Mouse (Mus musculus) spleen, adult 18-20 months (tissue): ENCODE measurements at regions not wholly inside any gene's neighbourhood (a gene's known extent, or its start where the extent isn't known, plus 50 kb on each side); places are given as distances from the start of the nearest gene placed in this dataset.

Source experiments
- DNase-seq, 2 experiments: peaks; one replicate each; pipeline ENCODE4 v3.0.0; 2022; ENCODE audit warnings: mixed read lengths in 2 of 2

- no peak for DNase-seq
Measured at GRCm38 (mm10) chr17:72993134-72993533, 75.0 kb downstream of the Lbh start.

- DNase-seq = no peak
Measured at GRCm38 (mm10) chr17:72993626-72994025, 75.5 kb downstream of the Lbh start.

GRCm38 (mm10) chr17:72996539-72996938 lies 78.4 kb downstream of the Lbh start:
- no peak for DNase-seq

DNA sequence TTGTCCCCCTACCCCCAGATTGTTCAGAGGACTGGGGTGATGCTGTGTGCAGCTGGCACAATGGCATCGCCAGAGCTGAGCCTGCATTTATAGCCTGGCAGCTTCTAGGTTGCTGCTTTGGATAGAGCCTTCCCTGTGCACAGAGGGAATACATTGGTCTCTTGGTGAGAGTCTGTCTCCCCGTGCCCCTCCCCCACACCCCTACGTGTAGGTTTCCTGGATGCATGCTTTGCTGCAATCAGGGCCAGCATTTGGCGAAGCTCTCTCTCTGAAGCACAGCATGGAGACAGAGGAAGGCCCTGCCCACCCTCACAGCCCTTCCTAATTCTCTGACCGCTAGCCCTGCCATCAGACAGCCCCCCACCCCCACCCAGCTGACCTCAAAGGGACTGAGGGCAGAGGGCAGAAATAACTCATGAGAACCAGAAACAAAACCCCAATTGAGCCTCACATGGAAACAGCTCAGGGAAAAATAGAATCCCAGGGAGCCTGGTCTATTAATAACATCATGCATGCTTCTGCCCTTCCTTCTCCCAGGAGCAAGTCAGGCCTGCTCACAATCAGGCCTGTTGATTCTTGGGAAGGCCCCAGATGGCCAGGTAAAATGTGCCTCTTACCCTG lies 79.3 kb downstream of the Lbh start:
- DNase-seq = no peak

DNA sequence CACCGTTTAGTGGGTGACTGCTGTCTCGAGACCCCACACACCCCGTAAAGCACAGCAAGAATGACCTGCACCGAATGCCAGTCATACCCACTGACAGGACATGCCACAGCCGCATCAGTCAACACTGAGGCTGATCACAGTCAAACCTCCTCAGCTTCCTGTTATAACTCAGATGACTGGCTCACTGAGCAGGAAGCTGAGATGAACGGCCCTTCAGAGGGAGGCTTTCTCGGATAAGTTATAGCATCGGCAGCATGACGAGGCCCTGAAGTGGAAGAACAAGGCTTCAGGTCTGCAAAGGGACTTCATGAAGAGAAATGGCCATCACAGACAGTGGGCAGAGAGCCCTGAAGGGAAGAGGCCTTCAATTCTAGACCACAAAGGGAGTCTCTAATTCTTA lies 87.0 kb downstream of the Lbh start:
- peak; percentile 33 to 48 for DNase-seq

DNA sequence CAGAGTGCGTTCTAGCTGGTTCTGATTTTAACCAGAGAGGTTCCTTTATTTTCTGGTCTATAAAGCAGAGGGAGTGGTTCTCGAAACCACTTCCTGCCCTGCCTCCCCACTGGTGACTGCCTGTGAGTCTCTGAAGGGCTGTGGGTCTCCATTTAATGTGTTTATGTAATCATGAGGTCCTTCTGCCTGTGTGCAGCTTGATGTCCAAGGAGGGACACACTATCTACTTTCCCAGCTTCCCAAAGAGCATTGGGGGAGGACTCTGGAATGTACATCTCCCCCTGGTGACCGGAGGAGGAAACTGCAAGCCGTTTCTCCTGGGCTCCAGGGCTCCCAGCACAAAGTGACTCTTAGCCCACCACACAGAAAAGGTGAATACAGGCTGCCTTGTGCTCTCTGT lies 90.8 kb downstream of the Lbh start:
- peak; percentile 60 to 65 for DNase-seq

DNA sequence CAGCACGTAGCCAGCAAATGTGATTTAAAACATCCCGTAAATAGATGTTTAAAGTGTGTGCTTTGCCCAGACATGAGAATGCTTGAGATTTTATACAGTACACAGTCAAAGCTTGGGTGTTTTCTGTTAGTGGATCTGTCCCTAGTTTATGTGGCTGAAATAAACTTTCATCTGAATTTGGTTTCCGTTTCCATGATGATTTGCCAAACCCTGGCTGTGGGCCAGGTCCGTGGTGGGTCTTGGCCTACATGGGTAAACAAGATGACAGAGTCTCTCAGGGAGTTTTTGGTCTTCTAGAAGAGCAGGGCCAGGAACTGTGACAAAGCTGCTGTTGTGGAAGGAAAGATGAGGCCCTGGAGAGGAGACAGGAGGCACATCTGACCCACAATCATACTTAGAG lies 91.9 kb downstream of the Lbh start:
- DNase-seq = no peak

DNA sequence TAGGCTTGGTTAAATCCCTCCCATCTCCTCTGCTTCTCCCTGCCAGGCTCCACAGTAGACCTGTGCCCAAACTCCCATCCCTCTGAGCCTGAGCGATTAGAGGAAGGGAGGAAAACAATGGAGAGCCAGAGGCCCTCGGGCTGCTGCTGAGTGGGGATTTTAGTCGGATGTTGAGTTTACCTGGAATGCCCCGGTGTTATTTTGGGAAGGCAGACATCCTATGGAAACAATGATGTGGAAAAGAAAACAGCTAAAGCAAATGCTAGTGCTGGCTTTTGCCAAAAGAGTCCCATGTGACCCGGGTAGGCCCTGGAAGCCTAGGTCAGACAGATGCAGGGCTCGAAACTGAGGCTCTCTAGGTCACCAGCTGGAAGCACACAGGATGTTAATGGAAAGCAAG lies 94.3 kb downstream of the Lbh start:
- DNase-seq = no peak

DNA sequence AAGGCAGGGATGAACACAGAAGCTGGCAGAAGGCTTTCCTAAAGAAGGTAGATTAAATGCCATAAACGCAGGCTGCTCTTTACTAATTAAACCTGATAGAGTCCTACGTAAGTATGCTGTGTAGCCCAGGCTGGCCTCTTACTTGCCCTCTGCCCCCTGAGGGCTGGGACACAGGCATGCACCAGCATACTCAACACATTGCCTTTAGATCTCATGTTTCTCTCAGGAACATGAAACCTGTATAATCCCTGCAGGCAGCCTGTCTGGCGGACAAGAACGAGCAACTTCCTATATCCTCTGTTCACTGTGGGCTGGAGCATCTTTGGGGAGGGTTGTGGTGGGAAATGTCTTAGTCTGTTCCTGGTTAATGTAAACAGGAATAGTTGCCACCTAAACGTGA lies 94.8 kb upstream of the Lclat1 start:
- DNase-seq = no peak

DNA sequence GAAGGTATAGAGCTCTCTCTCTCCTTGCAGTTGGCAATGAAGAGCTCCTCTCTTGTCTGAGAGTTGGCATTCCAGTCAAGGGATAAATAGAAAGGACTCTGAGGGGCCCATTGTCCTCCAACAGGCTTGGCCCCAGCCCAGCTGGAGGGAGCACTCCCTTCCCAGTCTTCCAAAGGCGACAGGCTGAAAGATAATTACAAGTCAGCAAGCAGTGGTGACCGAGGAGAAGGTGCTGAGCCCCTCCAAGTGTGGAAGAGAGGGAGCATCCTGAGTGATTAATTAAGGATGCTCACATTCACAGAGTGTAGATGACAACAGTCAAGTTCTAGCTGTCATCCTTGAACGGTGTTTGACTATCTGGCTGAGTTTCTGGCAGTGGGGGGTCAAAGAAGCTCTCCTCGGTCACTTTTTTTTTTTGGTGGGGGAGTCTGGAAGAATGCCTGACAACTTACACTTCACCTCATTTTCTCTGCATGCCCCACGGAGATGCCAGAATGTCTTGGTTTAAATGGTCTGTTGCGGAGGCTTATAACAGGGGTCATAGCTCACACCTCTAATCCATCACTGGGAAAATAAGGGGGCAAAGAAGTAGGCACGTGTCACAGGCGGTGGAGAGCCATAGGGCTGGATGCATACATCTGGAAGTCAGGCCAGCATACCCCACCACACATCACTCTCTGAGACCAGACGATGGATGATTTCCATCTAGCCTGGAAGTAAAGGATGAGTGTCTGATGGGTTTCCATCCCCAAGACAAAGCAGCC lies 93.5 kb upstream of the Lclat1 start:
- DNase-seq = no peak

DNA sequence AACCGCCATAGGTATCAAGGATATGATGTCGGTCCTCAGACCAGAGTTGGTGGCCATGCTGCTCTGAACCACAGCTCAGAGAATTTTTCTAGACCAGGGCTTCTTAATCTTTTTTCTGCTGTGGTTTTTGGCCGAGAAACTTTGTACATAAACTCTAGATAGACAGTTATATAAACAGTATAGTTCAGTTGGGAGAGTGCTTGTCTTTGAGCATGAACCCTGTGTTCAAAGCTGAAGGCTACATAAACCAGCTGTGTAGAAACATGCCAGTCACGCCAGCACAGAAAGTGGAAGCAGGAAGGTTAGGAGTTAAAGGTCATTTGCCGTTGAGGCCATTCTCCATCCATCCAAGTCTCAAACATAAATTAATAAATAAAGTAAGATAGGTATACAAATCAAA lies 90.6 kb upstream of the Lclat1 start:
- no peak for DNase-seq

DNA sequence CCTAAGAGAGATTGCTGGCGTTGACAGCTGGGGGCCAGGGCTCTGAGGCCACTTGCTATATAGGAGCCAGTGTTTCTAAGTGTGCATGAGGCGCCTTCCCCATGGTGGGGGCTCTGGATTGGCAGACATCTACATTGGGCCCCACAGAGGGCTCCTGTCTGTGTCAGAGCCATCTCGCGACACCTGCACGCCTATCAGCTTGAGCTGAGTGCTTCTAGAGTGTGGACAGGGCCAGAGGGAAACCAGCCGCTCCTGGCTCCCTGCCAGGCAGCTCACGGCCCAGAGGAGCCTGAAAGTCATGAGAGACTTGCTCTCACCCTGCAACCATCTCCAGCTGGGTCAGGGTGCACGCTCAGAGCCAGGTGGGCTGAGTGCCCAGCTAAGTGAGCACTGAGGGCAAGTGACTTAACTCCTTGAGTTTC lies 85.1 kb upstream of the Lclat1 start:
- DNase-seq = peak in 1 of 2 experiments; percentile 43

GRCm38 (mm10) chr17:73023362-73024107 lies 84.2 kb upstream of the Lclat1 start:
- no peak for DNase-seq

DNA sequence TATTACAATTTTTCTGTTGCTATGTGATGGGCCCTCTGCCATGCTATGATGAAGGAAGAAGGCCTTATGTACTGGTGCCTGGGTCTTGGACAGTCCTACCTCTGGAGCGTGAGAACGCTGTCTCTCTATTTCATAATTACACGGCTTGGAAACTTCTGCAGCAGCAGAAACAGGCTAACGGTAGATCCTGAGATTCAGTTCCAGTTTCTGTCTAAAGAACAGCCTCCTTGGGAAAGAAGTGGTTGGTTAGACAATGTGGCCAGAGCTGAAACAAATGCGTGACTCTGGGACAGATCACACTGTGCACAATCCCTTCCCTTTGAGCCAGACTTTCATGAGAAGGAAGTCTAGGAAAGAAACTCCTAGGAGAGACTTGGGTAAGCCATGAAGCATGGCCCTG lies 80.7 kb upstream of the Lclat1 start:
- DNase-seq = no peak

DNA sequence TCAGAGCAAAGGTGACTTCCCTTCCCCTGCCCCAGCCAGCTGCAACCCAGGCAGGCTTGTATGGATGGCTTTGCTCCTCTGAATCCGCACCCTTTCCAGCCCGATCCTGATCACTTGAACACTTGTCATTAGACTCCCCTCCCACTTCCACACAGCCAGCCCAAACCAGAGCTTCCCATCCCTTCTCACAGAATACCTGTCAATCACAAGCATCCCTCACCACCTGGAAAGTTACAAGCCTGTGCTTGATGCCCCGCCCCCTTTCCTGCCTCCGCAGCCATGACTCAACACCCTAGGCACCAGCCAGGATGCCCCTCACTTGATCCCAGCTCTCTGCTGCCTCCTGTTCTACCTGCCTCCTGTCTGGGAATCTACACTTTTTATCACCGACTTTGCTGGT lies 76.0 kb upstream of the Lclat1 start:
- DNase-seq = no peak

GRCm38 (mm10) chr17:73032326-73032725 lies 75.5 kb upstream of the Lclat1 start:
- DNase-seq = no peak

DNA sequence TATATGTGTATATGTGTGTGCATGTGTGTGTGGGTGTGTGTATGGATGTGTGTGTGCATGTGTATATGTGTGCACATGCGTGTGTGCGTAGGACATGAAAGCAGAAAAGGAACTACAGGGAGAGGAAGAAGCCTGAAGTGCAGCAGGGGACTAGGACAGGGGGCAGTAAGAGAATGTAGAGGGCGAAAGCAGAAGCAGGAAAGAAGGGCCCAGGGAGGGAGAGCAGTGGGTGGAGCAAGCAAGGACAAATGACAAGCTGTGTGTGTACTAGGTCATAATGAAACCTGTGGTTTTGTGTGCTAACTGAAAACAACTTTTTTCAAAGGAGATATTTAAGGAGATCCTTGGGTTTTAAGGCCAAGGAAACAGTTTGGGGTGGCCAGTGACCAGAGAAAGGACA lies 73.4 kb upstream of the Lclat1 start:
- peak; percentile 52 to 70 for DNase-seq

DNA sequence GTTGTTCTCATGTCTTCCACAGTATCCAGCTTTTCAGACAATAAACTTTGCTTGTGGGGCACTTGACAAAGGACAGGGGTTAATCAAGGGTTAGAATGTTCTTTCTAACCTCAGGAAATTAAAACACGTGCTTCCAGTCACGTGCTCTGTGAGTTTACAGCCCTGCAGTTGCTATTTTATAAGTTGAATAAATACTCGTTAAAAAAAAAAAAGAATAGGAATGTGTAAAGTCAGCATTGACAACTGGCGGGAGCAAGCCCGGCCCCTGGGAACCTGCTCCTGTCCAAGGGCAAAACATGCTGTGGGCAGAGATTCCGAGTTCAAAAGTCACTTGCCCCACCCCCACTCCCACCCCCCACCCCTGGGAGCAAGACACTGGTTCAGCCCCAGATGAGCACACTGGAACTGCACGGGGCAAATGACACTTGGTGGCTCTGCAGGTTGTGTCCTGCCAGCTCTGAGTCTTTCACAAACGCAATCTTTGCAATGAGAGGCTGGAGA lies 72.8 kb upstream of the Lclat1 start:
- DNase-seq = peak in 1 of 2 experiments; percentile 36

DNA sequence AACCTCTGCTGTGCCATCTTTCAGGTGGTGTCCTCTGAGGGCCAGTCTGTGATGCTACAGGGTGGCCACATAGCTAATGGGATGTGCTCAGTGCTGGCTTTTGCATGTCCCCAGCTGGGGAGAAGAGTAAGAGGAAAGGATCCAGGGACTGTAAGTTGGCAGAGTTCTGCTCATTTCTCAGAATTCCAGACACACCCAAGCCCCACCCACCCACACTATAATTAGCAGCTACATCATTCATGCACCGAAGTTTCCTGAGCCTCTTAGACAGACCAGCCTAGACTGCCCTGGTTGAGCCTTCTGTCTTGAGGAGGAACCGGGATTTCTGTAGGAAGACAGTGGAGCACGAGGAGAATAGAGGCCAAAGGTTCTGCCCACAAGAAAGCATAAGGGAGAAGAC lies 70.9 kb upstream of the Lclat1 start:
- DNase-seq = no peak

GRCm38 (mm10) chr17:73038586-73038985 lies 69.2 kb upstream of the Lclat1 start:
- no peak for DNase-seq

DNA sequence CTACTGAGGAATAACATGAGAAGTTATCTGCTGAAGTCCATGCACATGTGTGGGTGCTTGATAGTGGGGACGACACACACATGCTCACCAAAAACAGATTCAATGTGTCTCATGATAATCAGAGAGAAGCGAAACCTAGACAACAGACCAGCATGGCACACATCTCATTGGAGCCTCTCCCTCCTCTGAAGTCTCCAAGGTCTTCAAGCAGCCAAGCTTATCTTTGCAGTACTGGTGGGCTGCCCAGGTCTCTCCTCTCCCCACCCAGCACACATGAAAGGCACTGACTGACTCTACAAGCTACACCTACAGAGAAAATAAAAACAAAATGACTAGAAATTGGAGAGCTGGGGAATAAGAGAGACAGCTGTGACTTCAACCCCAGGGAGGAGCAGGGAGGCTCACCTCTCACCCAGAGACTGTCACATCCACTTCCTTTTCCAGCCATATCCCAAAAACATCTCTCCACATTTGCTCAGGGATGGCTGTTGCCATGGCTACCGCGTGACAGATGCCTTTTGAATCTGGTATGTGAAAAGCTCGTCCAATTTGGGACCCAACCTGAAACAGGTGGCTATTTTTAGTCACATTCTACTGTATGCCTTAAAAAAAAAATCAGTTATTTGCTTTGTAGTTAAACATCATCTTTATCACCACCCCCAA lies 62.7 kb upstream of the Lclat1 start:
- no peak for DNase-seq

- no peak for DNase-seq
Measured at GRCm38 (mm10) chr17:73046985-73047384, 60.8 kb upstream of the Lclat1 start.

DNA sequence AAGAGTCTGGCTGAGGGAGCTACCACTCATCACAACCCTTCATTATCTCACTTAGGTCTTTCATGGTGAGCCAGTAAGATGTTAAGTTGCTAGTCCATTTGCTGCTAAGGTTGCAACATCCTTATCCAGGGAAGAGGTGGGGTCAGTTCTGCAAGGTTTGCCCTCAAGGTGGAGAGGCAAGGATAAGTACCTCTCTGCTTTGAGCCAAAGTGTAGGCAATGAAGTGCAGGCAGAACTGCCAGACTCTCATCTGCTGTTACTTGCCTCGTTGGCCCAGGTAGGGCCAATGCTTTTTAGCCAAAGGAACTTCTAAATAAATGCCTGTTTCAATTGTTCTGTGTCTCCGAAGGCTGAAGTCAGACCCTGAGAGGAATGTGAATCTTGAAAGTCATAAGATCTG lies 59.6 kb upstream of the Lclat1 start:
- no peak for DNase-seq
